Mouse (Mus musculus): ENCODE data around the gene Rrh.

GRCm38 (mm10) chr3:129845868-129846267 lies 23.5 kb upstream of the Rrh start:
- no peak for TF ChIP-seq POLR2A (IDR thresholded peaks at IDR 0.05; ENCODE audit: borderline replicate concordance, extremely low read depth, insufficient read depth, insufficient read length, poor library complexity, severe bottlenecking)
- no peak for TF ChIP-seq CTCF (IDR thresholded peaks at IDR 0.05; ENCODE audit: borderline replicate concordance, extremely low read depth, insufficient read depth, insufficient read length)

Measured in brain, embryonic 14.5 days (tissue).